Mouse (Mus musculus): Measurements from ENCODE around the gene Ccl3.

The Ccl3 gene

GRCm38 (mm10) chr11:83623586-83623985, 25.6 kb downstream of the Ccl3 start:
- no peak for DNase-seq (ENCODE audit: low read depth in 1 of 2, low spot score in 2 of 2)

GRCm38 (mm10) chr11:83619037-83619436, 30.1 kb downstream of the Ccl3 start:
- DNase-seq (ENCODE audit: low read depth in 1 of 2, low spot score in 2 of 2): no peak

DNA sequence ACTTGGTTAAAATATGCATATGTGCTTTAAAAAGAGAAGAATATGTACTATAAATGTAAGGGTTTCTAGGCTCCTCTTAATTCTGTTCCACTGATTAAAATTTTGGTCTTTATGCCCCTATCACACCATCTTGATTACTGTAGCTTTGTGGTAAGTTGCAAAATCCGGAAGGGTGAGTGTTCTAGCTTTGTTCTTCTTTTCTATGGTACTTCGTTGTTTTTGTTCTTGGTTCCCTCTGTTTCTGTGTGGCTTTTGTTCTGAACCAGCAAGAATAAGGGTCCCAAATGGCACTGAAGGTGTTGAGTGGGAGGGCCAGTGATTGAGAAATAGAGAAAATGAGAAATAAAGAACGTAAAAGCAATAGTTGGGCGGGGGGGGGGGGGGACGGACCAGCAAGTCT, 30.9 kb downstream of the Ccl3 start:
- no peak for DNase-seq (ENCODE audit: low read depth in 1 of 2, low spot score in 2 of 2)

GRCm38 (mm10) chr11:83616586-83616985, 32.6 kb downstream of the Ccl3 start:
- DNase-seq (ENCODE audit: low read depth in 1 of 2, low spot score in 2 of 2): no peak

GRCm38 (mm10) chr11:83610900-83611299, 38.3 kb downstream of the Ccl3 start:
- DNase-seq (ENCODE audit: low read depth in 1 of 2, low spot score in 2 of 2): no peak

GRCm38 (mm10) chr11:83606396-83606795, 42.8 kb downstream of the Ccl3 start:
- DNase-seq (ENCODE audit: low read depth in 1 of 2, low spot score in 2 of 2): no peak

GRCm38 (mm10) chr11:83605535-83605934, 43.6 kb downstream of the Ccl3 start:
- DNase-seq (ENCODE audit: low read depth in 1 of 2, low spot score in 2 of 2): no peak

DNA sequence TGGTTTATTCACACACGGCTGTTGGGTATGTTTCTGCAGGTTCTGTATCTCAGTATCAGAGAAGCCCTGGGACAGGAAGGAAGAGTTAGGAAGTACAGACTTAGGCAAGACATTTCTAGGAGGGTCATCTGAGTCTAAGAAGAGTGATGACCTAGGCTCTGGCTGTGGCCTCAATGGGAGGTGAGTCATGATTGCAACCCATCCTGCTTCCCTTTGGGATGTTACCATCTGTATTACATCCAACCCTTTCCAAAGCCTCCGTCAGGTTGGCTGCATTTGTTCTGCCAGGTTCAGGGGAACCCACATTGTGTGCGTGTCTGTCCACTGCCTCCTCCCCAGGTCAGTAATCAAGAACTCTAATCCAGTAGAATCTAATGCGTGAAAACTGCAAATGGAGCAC, 44.5 kb downstream of the Ccl3 start:
- no peak for DNase-seq (ENCODE audit: low read depth in 1 of 2, low spot score in 2 of 2)

- no peak for DNase-seq (ENCODE audit: low read depth in 1 of 2, low spot score in 2 of 2)
These were observed 45.8 kb downstream of the Ccl3 start for GRCm38 (mm10) chr11:83603399-83603798.

- no peak for DNase-seq (ENCODE audit: low read depth in 1 of 2, low spot score in 2 of 2)
These were observed 48.6 kb downstream of the Ccl3 start for GRCm38 (mm10) chr11:83600576-83600975.

DNA sequence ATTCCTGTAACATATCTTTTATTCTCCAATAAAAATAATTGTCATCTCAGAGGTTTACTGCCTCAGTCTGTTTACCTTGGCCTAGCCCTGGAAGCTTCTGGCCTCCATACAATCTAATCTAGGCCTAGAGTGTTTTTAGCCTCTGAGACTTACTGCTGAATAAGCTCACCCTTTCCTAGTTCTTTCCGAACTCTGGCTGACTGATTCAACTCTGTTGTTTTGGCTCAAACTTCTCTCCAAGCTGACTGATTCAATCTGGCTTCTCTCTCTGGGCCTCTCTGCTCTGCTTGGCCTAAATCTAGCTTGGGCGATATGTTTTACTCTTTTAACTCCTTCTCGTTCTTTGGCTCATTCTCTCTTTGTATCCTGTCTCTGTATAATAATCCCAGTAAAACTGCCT, 50.2 kb downstream of the Ccl3 start:
- DNase-seq (ENCODE audit: low read depth in 1 of 2, low spot score in 2 of 2): no peak

GRCm38 (mm10) chr11:83598207-83598837, 50.8 kb downstream of the Ccl3 start:
- no peak for DNase-seq (ENCODE audit: low read depth in 1 of 2, low spot score in 2 of 2)
